Mouse (Mus musculus) cortical plate, adult 2 months (tissue): ENCODE data around the gene Gcn1l1. TPM values are rescaled to one million over a fixed set of nuclear protein-coding genes. Genes with fewer than 3 reads are reported as not detected.

Experiments
- H3K27ac ChIP-seq: fragments of 200-500 bp; 2 replicates; pipeline ENCODE4 v1.5.1; 2012; ENCODE audit warnings: low read length, control low read depth, inconsistent platforms; ENCODE audit not compliant: insufficient read depth
- H3K4me1 ChIP-seq: fragments of 200-500 bp; 2 replicates; pipeline ENCODE4 v1.6.1; 2011; ENCODE audit warnings: low read length; ENCODE audit not compliant: control insufficient read depth, insufficient read depth
- H3K4me3 ChIP-seq: fragments of 200-500 bp; 2 replicates; pipeline ENCODE4 v1.5.1; 2011; ENCODE audit warnings: mild to moderate bottlenecking, low read length, control low read depth; ENCODE audit not compliant: insufficient read depth
- CTCF ChIP-seq: fragments of 200-500 bp; IDR thresholded peaks from 2 replicates; pipeline ENCODE4 v1.5.1; 2011; ENCODE audit warnings: mild to moderate bottlenecking, control low read depth, low read length; ENCODE audit not compliant: insufficient read depth; ENCODE audit errors: extremely low read depth
- POLR2A ChIP-seq: fragments of 200-500 bp; IDR thresholded peaks from 2 replicates; pipeline ENCODE4 v1.6.1; 2011; ENCODE audit warnings: mild to moderate bottlenecking, low read length, control low read depth; ENCODE audit not compliant: insufficient read depth; ENCODE audit errors: extremely low read depth
- polyA plus RNA-seq: library from polyadenylated mRNA; depleted of rRNA; stranded (reverse); fragments of >200 nt; gene quantifications from 2 replicates; pipeline ENCODE4 v1.2.3, GENCODE M21; 2012

The Gcn1l1 gene
- polyA plus RNA-seq, 1 experiment: 36.0 TPM

- Histone ChIP-seq H3K4me1 (no peaks in the 10 kb centered on the region; the same call in 1 of the 2 replicates), H3K4me3 (no peak overlapping the region), H3K27ac (no peak overlapping the region)
- no peak for TF ChIP-seq POLR2A
- TF ChIP-seq CTCF: no peak
These were observed 41.1 kb upstream of the Gcn1l1 start for GRCm38 (mm10) chr5:115523971-115524370.

- Histone ChIP-seq H3K27ac (no peak overlapping the region), H3K4me3 (no peak overlapping the region), H3K4me1 (peaks cover 3% of the 10 kb centered on the region)
- TF ChIP-seq CTCF (no peak), POLR2A (no peak)
These were observed 40.6 kb upstream of the Gcn1l1 start for GRCm38 (mm10) chr5:115524471-115524870.

DNA sequence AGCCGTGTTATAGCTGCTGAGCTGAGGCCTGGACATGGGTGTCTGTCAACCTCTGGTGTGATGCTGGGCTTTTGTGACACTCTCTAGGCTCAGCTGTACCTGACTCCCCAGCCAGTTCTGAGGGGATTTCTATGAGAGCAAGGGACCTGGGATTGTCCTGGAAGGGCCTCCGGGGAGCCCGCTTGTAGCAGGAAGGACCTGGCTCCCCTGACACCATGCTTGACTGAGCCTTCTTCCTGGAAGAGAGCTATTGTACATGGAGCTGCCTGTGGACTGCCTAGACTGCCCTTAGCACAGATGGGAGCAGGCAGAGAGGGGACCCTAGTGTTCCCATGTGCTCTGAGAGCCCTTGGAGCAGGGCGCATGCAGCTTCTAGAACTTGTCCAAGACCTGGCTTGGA lies 39.6 kb upstream of the Gcn1l1 start:
- Histone ChIP-seq H3K4me3 (no peak overlapping the region), H3K4me1 (peaks cover 4% of the 10 kb centered on the region), H3K27ac (no peak overlapping the region)
- TF ChIP-seq CTCF (no peak), POLR2A (no peak)

- no peak overlapping the region for H3K27ac ChIP-seq
- peaks cover 4% of the 10 kb centered on the region for H3K4me1 ChIP-seq
- no peak overlapping the region for H3K4me3 ChIP-seq
- TF ChIP-seq CTCF (no peak), POLR2A (no peak)
These were observed 39.1 kb upstream of the Gcn1l1 start for GRCm38 (mm10) chr5:115525943-115526342.

GRCm38 (mm10) chr5:115526456-115527202 lies 38.4 kb upstream of the Gcn1l1 start:
- TF ChIP-seq POLR2A (no peak), CTCF (no peak)
- no peak overlapping the region for H3K4me3 ChIP-seq
- peaks cover 4% of the 10 kb centered on the region for H3K4me1 ChIP-seq
- H3K27ac ChIP-seq: no peak overlapping the region

DNA sequence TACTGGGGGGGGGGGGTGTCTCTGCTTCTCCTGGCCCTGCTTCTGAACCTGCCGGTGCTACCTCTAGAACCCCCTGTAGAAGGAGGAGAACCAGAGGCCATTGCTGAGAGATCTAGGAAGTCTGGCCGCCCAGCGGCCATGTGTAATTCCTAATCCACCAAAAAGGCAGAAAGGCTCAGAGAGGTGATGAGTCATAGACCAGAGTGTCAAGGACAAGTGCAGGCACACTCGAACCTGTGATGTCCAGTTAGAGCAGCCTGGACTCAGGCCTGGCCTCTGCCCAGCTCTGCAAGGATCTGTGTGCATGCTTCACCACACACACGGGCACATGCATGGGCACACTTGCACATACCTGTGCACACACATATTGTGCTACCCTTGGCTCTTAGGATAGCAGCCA lies 36.9 kb upstream of the Gcn1l1 start:
- Histone ChIP-seq H3K4me3 (no peak overlapping the region), H3K4me1 (peaks cover 4% of the 10 kb centered on the region), H3K27ac (no peak overlapping the region)
- no peak for TF ChIP-seq POLR2A
- TF ChIP-seq CTCF: no peak

- no peak overlapping the region for H3K27ac ChIP-seq
- TF ChIP-seq POLR2A (no peak), CTCF (no peak)
- peaks cover 4% of the 10 kb centered on the region for H3K4me1 ChIP-seq
- no peak overlapping the region for H3K4me3 ChIP-seq
These were observed 35.7 kb upstream of the Gcn1l1 start for GRCm38 (mm10) chr5:115529364-115529741.

GRCm38 (mm10) chr5:115529742-115530446 lies 35.2 kb upstream of the Gcn1l1 start:
- Histone ChIP-seq H3K4me3 (no peak overlapping the region), H3K4me1 (peaks cover 4% of the 10 kb centered on the region), H3K27ac (no peak overlapping the region)
- TF ChIP-seq POLR2A (no peak), CTCF (no peak)

DNA sequence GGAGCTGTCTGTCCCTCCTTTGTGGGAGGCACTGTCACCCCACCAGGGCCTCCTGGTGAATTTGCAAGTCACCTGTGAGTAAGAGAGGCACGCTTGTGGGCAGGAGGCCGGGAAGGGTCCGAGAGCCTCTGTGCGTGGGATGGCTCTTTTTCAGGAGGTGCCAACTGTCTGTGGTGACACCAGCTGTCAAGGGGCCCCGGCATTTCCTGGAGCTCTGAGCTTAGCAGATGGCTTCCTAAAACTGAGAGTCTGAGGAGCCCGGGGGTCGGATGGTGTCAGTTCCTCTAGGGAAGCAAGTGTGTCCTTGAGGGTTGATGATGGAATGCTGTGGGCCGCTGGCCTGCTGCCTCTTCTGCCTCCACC lies 34.6 kb upstream of the Gcn1l1 start:
- H3K4me1 ChIP-seq: peaks cover 4% of the 10 kb centered on the region

More for the DNA sequence above, 34.6 kb upstream of the Gcn1l1 start:
- Histone ChIP-seq H3K4me3 (no peak overlapping the region), H3K27ac (no peak overlapping the region)
- no peak for TF ChIP-seq POLR2A
- no peak for TF ChIP-seq CTCF
